Mouse (Mus musculus) left cerebral cortex, postnatal 4 days (tissue): ENCODE results near the gene Poc1b. TPM values are rescaled to one million over a fixed set of nuclear protein-coding genes. Genes with fewer than 3 reads are reported as not detected.

Experiments used
- DNase-seq: peaks from one replicate; pipeline ENCODE4 v3.0.0-alpha.2; 2022
- intact Hi-C: fragments of 180-260 bp; cut with DNase I; formaldehyde crosslinking; loops from one replicate; pipeline ENCODE4 v1.15.1; 2025
- total RNA-seq, 2 experiments: library from RNA; stranded (reverse); gene quantifications; 2 replicates each; pipeline ENCODE4 v1.2.3; 2021

Gene Poc1b
- total RNA-seq, 2 experiments from 2014 or later: 13.3 to 14.8 TPM

GRCm38 (mm10) chr10:99182107-99182506 lies 75.3 kb downstream of the Poc1b start:
- DNase-seq: no peak
- intact Hi-C loops: no loop called here

DNA sequence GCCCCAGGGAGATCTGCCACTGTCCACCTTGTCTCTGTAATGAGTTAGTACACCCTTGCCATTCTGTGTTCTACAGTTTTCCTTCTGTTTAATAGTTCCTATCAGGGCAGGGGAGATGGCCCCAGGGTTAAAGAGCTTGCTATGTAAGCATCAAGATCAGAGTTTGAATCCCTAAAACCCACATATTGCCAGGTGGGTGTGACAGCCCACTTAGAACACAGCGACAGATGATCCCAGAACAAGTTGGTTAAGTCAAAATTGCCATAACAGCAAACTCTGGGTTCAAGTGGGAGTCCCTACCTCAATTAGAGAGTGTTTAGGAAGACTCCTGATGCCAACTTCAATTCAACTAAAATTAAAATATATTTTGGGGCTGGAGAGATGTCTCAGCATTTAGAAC lies 81.3 kb downstream of the Poc1b start:
- no peak for DNase-seq
- intact Hi-C loops: no loop called here

- DNase-seq: no peak
- intact Hi-C loops: no loop called here
Measured at GRCm38 (mm10) chr10:99188656-99189603, 82.1 kb downstream of the Poc1b start.

- peak; percentile 46 for DNase-seq
- intact Hi-C loops: no loop called here
Measured at GRCm38 (mm10) chr10:99190798-99191197, 84.0 kb downstream of the Poc1b start.

GRCm38 (mm10) chr10:99194451-99195055 lies 87.7 kb downstream of the Poc1b start:
- intact Hi-C loops: no loop called here

DNA sequence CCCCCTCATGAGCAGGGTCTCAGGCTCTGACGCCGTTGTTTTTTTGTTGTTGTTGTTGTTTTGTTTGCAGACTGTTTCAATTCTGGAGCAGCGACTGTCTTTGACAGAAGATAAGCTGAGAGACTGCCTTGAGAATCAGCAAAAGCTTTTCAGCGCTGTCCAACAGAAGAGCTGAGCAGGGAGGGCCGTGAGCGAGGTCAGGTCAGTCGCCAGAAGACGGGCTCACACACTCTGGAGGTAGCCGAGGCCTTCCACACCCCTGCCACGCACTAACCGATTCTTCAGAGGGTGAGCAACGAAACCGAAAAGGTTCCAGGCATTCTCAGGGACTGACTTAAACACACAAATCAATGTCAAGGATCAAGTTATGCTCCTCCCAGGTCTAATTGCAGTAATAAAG lies 89.7 kb downstream of the Poc1b start:
- intact Hi-C loops: no loop called here
- no peak for DNase-seq

More at GRCm38 (mm10) chr10:99194451-99195055, 87.7 kb downstream of the Poc1b start:
- no peak for DNase-seq

DNA sequence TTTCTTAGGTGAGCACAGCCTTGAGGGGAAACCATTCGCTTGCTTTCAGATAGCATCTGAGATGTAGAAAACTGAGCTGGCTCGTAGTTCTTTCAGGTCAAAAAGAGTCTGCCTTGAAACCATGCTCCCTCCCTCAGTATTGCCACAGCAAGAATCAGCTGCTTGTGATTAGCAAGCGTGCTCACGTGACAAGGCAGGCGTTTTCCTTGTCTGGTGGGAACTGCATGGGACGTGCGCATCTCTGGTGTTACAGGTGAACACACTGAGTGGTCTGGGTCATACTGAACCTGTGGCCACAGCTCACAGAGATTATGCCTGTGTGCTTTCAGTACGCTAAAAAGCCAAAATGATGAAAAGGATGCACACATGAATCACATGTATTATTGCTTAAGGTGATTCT lies 90.3 kb downstream of the Poc1b start:
- no peak for DNase-seq
- intact Hi-C loops: no loop called here

GRCm38 (mm10) chr10:99197607-99198305 lies 90.9 kb downstream of the Poc1b start:
- DNase-seq: no peak
- intact Hi-C loops: no loop called here

- intact Hi-C loops: no loop called here
- DNase-seq: no peak
Measured at GRCm38 (mm10) chr10:99198946-99199345, 92.1 kb downstream of the Poc1b start.

- DNase-seq: no peak
- intact Hi-C loops: no loop called here
Measured at GRCm38 (mm10) chr10:99200944-99201343, 94.1 kb downstream of the Poc1b start.

DNA sequence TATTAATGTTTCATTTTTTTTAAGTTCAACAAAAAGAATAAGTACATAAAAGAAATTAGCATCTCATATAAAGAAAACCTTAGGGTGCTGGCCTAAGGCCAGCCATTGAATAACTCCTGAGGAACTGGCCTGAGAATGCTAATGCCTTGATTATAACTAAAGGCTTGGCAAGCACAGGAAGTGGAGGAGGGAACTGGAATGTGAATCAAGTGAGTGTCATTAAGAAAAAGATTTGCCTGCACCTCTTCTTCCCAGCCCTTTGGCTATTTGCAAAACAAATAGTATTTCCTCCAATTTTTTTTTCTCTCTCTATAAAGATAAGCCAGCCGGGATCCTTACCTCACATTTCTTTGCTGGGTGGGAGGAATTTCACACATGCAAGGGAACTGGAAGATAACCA lies 95.0 kb downstream of the Poc1b start:
- intact Hi-C loops: no loop called here
- no peak for DNase-seq

- no peak for DNase-seq
- intact Hi-C loops: no loop called here
Measured at GRCm38 (mm10) chr10:99202363-99202762, 95.5 kb downstream of the Poc1b start.

DNA sequence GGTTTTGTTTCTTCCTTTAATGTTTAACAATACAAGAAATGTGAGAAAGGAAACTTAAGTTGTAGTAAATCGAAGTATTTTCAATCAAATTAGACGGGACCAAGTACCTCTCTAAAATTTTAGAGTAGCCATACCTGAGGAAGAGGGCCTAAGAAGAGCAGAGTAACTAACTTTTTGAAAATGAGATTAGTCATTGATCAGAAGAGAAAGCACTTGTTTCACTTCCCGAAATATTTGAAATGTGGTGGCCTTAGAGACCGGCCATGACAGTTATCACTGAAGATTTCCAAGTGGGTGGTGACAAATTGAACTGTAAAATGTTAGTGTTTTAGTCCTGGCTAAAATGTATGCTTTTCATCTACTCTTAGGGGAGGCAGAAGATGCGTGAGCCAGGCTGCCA lies 96.3 kb downstream of the Poc1b start:
- DNase-seq: no peak
- intact Hi-C loops: no loop called here

DNA sequence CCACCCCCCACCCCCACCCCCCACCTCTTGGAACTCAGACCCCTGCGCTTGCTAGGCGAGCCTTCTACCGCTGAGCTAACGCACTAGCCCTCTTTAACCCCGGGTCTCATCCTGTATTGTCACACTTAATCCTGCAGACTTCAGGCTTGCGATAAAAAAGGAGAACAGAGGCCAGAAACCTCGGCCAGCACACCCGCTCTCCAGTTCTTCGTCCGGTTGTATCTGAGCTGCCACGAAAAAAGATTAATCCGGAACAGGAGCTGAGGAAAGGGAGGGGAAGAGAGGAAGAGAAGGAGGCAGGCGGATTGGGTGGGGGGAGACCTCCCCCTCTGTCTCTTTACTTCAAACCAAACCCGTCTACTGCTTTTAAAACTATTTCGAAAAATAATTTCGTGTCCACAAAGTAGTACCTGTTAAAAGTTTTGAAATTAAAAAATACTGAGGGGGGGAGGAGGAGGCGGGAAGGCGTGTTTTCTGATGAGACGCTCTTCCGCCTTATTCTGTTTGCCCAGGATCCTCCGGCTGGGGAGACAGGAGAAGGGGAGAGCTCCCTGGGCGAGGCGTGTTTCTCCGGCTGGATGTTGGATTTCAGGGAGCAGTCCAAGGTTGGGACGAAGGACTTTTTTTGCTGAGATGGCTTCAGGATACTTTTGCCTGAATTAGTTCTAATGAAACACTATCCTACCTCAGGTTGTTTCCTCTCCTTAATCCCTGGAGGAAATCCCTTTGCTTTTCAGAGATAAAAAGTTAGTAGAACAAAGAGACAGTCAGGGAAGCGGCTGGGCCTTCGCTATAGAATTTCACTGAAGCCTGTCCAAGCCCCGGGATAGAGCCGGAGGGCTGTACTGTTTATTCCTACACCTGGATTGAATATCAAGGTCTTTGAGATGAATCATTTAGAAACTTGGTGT lies 97.0 kb downstream of the Poc1b start:
- no peak for DNase-seq
- intact Hi-C loops: no loop called here

DNA sequence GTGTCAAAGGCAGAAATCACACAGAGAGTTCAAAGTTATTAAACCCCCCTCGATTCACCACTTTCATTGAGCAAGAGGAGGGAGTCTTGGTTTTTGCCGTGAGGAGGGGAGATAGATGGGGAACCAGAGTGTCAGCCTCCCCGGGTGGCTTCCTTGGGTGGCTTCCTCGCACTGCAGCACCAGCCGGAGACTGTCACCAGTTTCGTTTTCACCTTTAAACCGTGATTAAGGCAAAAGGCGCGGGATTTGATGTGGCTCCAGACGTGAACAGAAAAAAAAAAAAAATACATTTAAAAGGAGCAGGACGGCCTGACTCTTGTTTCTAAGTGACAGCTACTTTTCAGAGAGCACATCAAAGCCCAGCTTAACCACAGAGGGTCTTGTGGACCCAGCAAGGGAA lies 97.7 kb downstream of the Poc1b start:
- DNase-seq: no peak

GRCm38 (mm10) chr10:99207121-99207520 lies 100.3 kb downstream of the Poc1b start:
- intact Hi-C loops: no loop called here
- no peak for DNase-seq

More for the DNA sequence above, 97.7 kb downstream of the Poc1b start:
- intact Hi-C loops: no loop called here

DNA sequence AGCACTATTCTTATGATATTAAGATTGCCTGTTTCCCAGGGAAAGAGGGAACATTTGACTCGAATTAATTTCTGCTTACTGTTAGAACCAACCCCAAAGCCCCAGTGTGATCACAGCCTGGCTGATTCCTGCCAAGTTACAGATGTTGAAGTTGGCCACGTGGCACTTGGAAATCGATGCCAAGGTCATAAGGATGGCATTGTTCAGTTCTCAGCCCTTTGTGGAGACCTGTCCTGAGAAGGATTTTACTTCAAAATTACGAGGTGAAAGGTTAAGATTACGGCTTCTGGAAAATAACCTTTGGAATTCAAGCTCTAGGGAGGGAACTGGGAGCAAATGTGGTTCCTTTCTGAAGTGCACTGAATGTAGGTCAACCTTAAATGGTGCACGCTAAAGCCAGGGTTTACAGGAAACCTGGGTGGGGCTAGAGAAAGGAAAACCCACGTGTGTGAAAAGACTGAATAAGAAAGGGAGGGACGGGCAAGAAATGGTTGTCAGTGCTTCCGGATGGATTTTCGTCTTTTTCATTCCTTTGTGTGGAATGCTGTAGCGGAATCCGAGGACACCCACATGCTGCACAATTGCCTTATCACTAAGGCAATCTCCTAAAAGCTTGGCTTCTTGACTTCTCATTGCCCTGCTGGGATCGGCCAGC lies 102.4 kb downstream of the Poc1b start:
- intact Hi-C loops: no loop called here

DNA sequence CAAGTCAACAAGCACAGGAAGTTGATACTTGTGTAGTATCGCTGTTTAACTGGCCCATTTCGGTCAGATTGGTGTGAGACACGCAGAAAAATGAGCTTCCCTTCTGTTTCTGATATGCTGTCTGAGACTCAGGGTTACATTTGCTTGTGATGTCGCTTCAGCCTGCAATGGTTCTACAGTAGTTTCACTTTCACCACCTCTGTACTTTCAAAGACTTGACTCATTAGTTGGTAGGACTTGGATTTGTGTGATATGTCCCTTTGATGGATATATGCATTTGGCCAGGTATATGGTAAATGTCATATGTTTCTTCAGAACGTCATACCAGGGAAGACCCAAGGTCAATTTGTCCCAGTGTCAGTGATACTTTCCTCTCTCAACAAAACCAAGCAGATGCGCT lies 104.2 kb downstream of the Poc1b start:
- intact Hi-C loops: no loop called here
- DNase-seq: no peak

More for the DNA sequence above, 102.4 kb downstream of the Poc1b start:
- DNase-seq: no peak

DNA sequence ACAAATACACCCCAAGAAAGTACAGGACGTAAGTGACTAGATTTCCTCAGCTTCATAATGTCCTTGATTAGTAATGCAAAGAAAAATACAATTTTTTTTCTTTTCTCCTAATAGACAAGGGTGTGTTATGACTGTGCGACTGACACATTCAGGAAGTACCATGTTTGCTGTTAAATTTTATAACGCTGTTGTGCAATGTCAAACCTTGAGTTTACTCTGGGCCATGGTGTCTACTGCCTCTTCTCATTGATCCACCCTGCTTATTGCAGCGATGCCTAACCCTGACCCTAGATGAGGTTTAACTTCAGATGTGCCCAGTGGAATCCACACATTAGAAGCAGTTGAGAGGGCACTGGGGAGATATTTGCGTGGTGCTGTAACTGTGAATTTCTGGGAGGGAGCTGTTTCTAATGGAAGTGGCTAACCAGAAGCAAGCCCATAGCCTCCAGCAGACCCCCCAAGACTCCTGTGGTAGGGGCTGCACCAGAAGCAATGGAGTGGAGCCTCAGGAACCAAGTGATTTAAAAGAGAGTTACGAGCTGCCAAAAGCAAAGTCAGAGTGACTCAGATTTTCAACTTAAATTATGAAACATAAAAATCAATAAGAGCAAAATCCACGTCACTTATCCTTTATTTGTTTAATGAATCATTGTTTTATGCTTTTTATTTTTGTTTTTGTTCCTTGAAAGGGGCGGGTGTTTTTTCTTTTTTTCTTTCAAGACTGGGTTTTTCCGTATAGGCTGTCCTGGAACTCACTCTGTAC lies 104.8 kb downstream of the Poc1b start:
- intact Hi-C loops: no loop called here
- no peak for DNase-seq
